Mouse (Mus musculus) kidney, embryonic 14.5 days (tissue): ENCODE data around the gene Cbx8. TPM values are rescaled to one million over a fixed set of nuclear protein-coding genes. Genes with fewer than 3 reads are reported as not detected.

Experiments used
- ATAC-seq: fragments of 200-750 bp; cut with Nextera tagmentation; 2 replicates; pipeline ENCODE4 v1.8.0; 2017; ENCODE audit warnings: moderate number of reproducible peaks, mild to moderate bottlenecking, moderate TSS enrichment, moderate library complexity; ENCODE audit not compliant: low FRiP score, low TSS enrichment
- H3K27ac ChIP-seq: fragments of 300-500 bp; sonication (generic); 2 replicates; pipeline ENCODE4 v1.5.1; 2014; ENCODE audit warnings: low read depth, mild to moderate bottlenecking, low read length, moderate library complexity, mixed read lengths
- H3K27me3 ChIP-seq: fragments of 300-500 bp; sonication (generic); 2 replicates; pipeline ENCODE4 v1.6.1; 2014; ENCODE audit warnings: mild to moderate bottlenecking, low read length; ENCODE audit not compliant: control insufficient read depth, insufficient read depth
- H3K36me3 ChIP-seq: fragments of 300-500 bp; sonication (generic); 2 replicates; pipeline ENCODE4 v1.6.1; 2014; ENCODE audit warnings: low read length, mixed read lengths; ENCODE audit not compliant: control insufficient read depth, insufficient read depth
- H3K4me1 ChIP-seq: fragments of 300-500 bp; sonication (generic); 2 replicates; pipeline ENCODE4 v1.6.1; 2014; ENCODE audit warnings: low read length, mixed read lengths; ENCODE audit not compliant: control insufficient read depth, insufficient read depth
- H3K4me2 ChIP-seq: fragments of 300-500 bp; sonication (generic); replicated peaks from 2 replicates; pipeline ENCODE4 v1.6.1; 2014; ENCODE audit warnings: low read depth, mild to moderate bottlenecking, low read length
- H3K4me3 ChIP-seq: fragments of 300-500 bp; sonication (generic); 2 replicates; pipeline ENCODE4 v1.5.1; 2014; ENCODE audit warnings: mild to moderate bottlenecking, low read length
- H3K9ac ChIP-seq: fragments of 300-500 bp; sonication (generic); 2 replicates; pipeline ENCODE4 v1.6.1; 2014; ENCODE audit warnings: low read depth, mild to moderate bottlenecking, low read length, moderate library complexity
- H3K9me3 ChIP-seq: fragments of 300-500 bp; sonication (generic); 2 replicates; pipeline ENCODE4 v1.6.1; 2016; ENCODE audit warnings: low read length; ENCODE audit not compliant: control insufficient read depth
- WGBS: fragments of 180-500 bp; shearing (Covaris S2); extraction: QIAGEN DNeasy Blood & Tissue Kit; methylation state at CpG from one replicate; pipeline ENCODE4 v1.1.7; 2014; 5-methylcytosine and 5-hydroxymethylcytosine counted together
- polyA plus RNA-seq: library from polyadenylated mRNA; unstranded; fragments of >200 nt; fragmentation: Nextera tagmentation; extraction: Ambion mirVana; gene quantifications from 2 replicates; pipeline ENCODE4 v1.2.1, GENCODE M21; 2014

Cbx8 gene
- polyA plus RNA-seq, 1 experiment from 2014 or later, result 7.8 TPM

- peaks cover 20% of the 10 kb centered on the region for H3K36me3 ChIP-seq
- H3K27me3 ChIP-seq, result peaks cover 62% of the 10 kb centered on the region
- H3K27ac ChIP-seq, result peak overlapping the region; percentile 99
- H3K4me1 ChIP-seq, result peaks cover 53% of the 10 kb centered on the region
- H3K9ac ChIP-seq, result peak overlapping the region; percentile 91
- H3K9me3 ChIP-seq, result no peaks in the 10 kb centered on the region
- ATAC-seq, result peak; percentile 55
- WGBS, result under 1% methylated on average over 49 of the region's 66 CpGs
- H3K4me2 ChIP-seq, result peak overlapping the region; percentile 68
- peak overlapping the region; percentile 89 for H3K4me3 ChIP-seq
Measured at GRCm38 (mm10) chr11:119085279-119086062, 44.7 kb upstream of the Cbx8 start.

- Histone ChIP-seq H3K4me1 (peaks cover 49% of the 10 kb centered on the region), H3K27me3 (peaks cover 55% of the 10 kb centered on the region), H3K9me3 (no peaks in the 10 kb centered on the region), H3K9ac (peak overlapping the region; percentile 91; the same call in 1 of the 2 replicates), H3K4me2 (peak overlapping the region; percentile 68), H3K27ac (peak overlapping the region; percentile 99; the same call in 1 of the 2 replicates), H3K4me3 (peak overlapping the region; percentile 89), H3K36me3 (peaks cover 26% of the 10 kb centered on the region)
- 1% methylated on average over 18 of the region's 18 CpGs for WGBS
- ATAC-seq, result no peak
Measured at GRCm38 (mm10) chr11:119084446-119085278, 43.9 kb upstream of the Cbx8 start.

GRCm38 (mm10) chr11:119083724-119084445 lies 43.1 kb upstream of the Cbx8 start:
- peak overlapping the region; percentile 91; the same call in 1 of the 2 replicates for H3K9ac ChIP-seq
- peak overlapping the region; percentile 68 for H3K4me2 ChIP-seq
- 3% methylated on average over 28 of the region's 28 CpGs for WGBS
- H3K9me3 ChIP-seq, result no peaks in the 10 kb centered on the region
- ATAC-seq, result no peak
- peaks cover 28% of the 10 kb centered on the region for H3K36me3 ChIP-seq
- peaks cover 47% of the 10 kb centered on the region for H3K27me3 ChIP-seq
- peak overlapping the region; percentile 89 for H3K4me3 ChIP-seq
- H3K4me1 ChIP-seq, result peaks cover 49% of the 10 kb centered on the region
- H3K27ac ChIP-seq, result no peak overlapping the region

GRCm38 (mm10) chr11:119082638-119083599 lies 42.1 kb upstream of the Cbx8 start:
- H3K4me3 ChIP-seq, result peak overlapping the region; percentile 89; the same call in 1 of the 2 replicates
- no peak for ATAC-seq
- H3K4me2 ChIP-seq, result peak overlapping the region; percentile 68
- peaks cover 55% of the 10 kb centered on the region for H3K4me1 ChIP-seq
- peak overlapping the region; percentile 28; the same call in 1 of the 2 replicates for H3K9ac ChIP-seq
- no peaks in the 10 kb centered on the region for H3K9me3 ChIP-seq
- H3K27me3 ChIP-seq, result peaks cover 37% of the 10 kb centered on the region
- WGBS, result 17% methylated on average over 20 of the region's 20 CpGs
- H3K27ac ChIP-seq, result no peak overlapping the region
- peaks cover 28% of the 10 kb centered on the region for H3K36me3 ChIP-seq

- WGBS, result 33% methylated on average over 21 of the region's 21 CpGs
- H3K9ac ChIP-seq, result no peak overlapping the region
- ATAC-seq, result no peak
- H3K4me3 ChIP-seq, result no peak overlapping the region; the same call in 1 of the 2 replicates
- peaks cover 28% of the 10 kb centered on the region for H3K36me3 ChIP-seq
- peaks cover 28% of the 10 kb centered on the region for H3K27me3 ChIP-seq
- no peak overlapping the region for H3K27ac ChIP-seq
- H3K4me1 ChIP-seq, result peaks cover 48% of the 10 kb centered on the region
- no peaks in the 10 kb centered on the region for H3K9me3 ChIP-seq
- no peak overlapping the region for H3K4me2 ChIP-seq
Measured at GRCm38 (mm10) chr11:119081839-119082637, 41.3 kb upstream of the Cbx8 start.

- Histone ChIP-seq H3K9me3 (no peaks in the 10 kb centered on the region), H3K27me3 (peaks cover 25% of the 10 kb centered on the region), H3K27ac (no peak overlapping the region), H3K36me3 (peaks cover 28% of the 10 kb centered on the region), H3K4me3 (no peak overlapping the region), H3K4me2 (no peak overlapping the region), H3K9ac (no peak overlapping the region), H3K4me1 (peaks cover 48% of the 10 kb centered on the region)
- no peak for ATAC-seq
- 36% methylated on average over 46 of the region's 47 CpGs for WGBS
Measured at GRCm38 (mm10) chr11:119081148-119081838, 40.5 kb upstream of the Cbx8 start.

- H3K9ac ChIP-seq, result no peak overlapping the region
- H3K27ac ChIP-seq, result no peak overlapping the region
- H3K9me3 ChIP-seq, result no peaks in the 10 kb centered on the region
- 41% methylated on average over 33 of the region's 33 CpGs for WGBS
- peaks cover 28% of the 10 kb centered on the region for H3K36me3 ChIP-seq
- ATAC-seq, result no peak
- H3K4me1 ChIP-seq, result peaks cover 48% of the 10 kb centered on the region
- H3K27me3 ChIP-seq, result peaks cover 25% of the 10 kb centered on the region
- H3K4me2 ChIP-seq, result no peak overlapping the region
- no peak overlapping the region for H3K4me3 ChIP-seq
Measured at GRCm38 (mm10) chr11:119080461-119081147, 39.8 kb upstream of the Cbx8 start.
